Mouse (Mus musculus) forelimb bud, embryonic 11.5 days (tissue): ENCODE data around the gene Actl6a.
"Not testable (repeated sequence)": the region's sequence is repeated elsewhere in the genome, so short reads cannot be mapped to it uniquely, and the experiment has no call there.

Source experiments
- DNase-seq: peaks from one replicate; pipeline ENCODE4 v3.0.0-alpha.2; 2012; ENCODE audit warnings: low read depth, low spot score

The Actl6a gene

DNA sequence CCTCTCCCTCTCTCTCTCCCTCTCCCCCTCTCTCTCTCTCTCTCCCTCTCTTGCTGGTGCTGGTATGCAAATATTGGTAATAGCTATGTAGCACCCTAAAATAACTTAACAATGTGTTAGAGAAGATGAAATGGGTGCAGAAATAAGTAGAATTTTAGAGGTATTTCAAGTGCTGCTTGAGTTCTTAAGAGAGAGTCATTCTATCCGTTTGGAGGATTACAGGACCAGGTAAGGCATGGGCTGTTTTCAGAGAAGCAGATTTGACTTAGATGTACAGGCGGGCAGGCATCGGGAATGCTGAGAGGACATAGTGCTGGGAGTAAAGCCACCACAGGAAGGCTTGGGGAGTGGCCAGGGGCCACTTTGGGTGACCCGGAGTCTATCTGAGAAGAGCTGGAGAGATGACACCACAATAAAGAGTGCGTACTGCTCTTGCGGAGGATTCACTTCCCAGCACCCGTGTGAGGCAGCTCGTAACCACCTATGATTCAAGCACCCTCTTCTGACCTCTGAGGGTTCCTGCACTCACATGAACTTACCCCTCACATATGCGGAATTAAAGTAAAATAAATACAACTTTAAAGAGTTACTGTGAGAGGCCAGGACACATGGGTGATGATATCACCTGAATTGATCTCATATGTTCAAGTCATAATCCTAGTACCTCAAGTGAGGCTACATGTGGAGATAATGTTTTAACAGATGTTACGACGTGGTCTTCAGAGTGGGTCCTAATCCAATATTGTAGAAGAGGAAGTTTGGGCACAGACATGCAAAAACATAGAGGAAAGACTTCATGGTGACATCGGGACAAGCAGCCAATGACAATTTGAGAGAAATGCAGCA is 11.1 kb upstream of the Actl6a start:
- no peak for DNase-seq

DNA sequence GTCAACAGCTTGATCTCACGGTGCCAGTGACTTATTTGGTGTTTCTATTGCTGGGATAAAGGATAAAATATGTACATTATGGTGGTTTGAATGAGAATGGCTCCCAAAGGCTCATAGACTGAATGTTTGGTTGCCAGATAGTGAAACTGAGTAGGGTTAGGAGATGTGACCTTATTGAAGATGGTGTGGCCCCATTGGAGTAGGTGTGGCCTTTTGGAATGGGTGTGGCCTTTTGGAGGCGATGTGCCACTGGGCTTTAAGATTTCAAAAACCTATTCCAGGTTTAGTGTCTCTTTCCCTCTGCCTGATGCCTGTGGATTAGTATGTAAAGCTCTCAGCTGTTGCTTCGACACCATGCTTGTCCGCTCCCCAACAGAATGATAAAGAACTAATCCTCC is 10.5 kb upstream of the Actl6a start:
- DNase-seq: no peak

DNA sequence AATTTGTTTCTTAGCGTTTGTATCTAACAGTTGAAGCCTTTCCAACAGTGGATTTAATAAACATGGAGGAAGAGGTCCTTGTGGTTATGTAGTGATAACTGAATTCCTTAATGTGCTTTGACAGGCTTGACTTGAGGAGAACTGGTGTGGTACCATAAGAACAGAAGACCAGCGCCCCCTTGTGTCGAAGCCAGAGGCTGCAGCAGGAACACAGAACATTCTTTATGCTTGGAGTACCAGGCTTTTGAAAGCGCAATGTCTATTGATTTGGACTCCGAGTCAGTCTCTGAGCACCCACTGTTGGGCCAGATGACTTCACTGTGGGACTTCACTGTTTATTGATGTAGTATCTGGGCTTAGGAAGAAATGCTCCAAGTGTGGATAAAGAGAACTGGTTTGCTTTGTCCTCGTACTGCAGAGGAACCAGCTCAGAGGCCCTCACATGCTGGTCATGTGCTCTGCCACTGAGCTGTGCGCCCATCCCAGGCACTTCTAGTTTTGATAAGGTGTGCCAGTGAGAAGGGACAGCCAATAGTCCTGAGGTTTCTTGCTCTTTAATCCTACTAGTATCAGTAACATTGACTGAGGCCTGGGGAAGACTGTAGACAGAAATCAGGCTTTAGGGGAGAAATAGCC is 7.8 kb upstream of the Actl6a start:
- peak; percentile 83 for DNase-seq

DNA sequence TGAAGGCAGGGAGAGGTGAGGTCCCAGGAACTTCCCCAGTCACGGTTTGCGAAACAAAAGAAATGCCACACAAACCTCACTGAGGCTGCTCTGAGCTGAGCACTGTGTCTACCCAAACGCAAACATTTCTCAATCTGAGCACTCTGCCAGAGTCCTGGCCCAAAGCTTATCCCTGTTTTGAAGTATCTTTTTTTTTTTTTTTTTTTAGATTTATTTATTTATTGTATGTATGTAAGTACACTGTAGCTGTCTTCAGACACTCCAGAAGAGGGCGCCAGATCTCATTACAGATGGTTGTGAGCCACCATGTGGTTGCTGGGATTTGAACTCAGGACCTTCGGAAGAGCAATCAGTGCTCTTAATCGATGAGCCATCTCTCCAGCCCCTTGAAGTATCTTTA is 2.1 kb upstream of the Actl6a start:
- not testable (repeated sequence) for DNase-seq

DNA sequence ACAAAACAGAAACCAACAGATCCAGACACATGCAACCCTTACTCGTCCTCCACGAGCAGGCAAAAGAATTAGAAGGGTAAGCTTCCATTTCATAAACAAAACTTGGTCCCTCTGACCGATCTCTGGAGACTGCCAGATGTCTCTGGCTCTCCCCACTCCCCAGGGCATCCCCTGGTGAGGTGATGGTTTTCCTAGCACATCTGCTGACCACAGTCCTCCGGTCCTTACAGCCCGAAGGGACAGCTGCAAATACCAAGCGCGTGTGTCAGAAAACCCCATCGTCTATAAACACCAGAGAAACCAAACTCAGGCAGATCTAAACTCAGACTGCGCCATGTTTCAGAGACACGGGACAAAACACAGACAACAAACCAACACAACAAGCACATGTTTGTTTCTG is 1.5 kb upstream of the Actl6a start:
- DNase-seq: not testable (repeated sequence)

DNA sequence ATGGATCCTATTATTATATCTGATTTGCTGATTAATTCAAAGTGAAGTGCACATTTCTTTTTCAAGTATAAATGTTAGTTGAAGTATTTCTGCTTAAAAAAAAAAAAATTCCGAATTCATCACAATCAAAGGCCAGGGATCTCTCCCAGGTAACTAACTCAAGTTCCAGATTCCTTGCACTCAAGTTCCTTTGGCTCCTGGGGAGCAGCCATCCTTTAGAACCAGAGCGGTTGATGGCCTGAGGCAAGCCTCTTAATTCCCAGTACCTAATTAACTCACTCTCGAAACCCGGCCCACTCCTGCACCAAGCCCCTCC is 1.9 kb downstream of the Actl6a start:
- no peak for DNase-seq

DNA sequence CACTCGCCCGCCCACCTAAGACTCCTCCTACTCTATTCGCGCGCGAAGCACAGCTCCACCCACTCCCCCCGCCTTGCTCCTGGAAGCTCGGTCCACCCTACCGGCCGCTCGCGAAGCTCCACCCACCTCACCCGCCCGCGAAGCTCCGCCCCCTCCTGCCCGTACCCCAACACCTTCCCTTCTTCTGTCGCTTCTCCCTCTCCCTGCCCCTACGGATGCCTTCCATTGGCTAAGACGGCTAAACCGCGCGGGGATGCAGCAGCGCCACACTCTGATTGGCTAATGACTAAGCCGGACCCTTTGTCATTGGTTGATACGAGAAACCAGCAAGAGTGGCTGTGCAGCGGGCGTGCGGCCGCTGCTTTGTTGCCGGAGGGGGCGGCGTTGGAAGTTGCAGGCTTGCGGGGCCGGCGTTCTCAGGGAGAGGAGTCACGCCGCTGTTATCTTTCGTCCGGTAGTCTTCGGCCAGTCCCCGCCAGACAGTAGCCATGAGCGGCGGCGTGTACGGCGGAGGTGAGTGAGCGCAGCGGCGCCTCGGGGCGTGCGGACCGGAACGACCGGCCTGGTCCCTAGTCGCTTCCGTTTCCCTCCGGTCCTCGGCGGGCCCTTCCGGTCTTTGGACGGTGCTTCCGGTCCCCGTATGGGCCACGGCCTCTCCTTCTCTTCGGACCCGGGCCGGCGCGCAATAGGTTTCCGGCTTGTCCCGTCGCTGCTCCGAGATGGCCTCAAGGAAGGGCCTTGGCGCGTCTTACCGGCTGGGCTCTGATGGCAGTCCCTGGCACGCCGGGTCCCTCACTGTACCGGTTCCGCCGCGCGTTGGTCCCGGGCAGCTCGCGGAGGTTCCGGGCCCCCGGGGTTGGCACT is 2.5 kb downstream of the Actl6a start:
- peak; percentile 99 for DNase-seq

DNA sequence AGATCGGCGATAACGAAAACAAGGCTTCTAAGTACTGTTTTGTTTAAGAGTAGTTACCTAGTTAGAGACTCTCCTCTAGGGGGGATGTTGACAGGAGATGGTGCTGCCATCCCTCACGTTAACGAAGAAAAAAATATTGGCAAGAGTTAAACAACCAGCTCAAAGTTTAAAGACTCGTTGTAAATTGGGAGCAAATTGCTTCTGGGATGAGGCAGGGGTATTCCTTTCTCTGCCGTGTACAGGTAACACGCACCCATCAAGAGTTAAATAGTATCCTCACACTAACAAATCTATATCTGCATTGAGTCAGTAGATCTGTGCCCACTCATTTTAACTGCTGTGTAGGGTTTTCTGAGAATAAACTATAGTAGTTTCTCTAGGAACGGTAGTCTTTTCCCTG is 3.3 kb downstream of the Actl6a start:
- DNase-seq: no peak

DNA sequence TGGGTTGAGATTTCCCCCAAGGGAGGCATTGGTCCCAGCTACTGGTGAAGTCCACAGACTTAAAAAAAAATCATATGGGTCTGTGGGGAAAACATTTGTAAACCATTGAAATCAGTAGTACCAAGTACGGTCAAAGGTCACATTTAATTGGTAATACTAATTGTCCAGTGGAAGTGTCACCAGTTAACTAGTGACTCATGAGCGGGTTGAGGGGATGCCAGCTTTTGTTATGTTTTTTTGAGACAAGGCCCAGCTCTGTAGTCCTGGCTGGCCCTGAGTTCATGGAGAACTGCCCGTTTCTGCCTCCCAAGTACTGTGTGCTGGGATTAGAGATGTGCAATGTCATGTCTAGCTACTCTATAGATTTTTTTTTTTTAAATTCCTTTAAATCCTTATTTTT is 7.6 kb downstream of the Actl6a start:
- no peak for DNase-seq

DNA sequence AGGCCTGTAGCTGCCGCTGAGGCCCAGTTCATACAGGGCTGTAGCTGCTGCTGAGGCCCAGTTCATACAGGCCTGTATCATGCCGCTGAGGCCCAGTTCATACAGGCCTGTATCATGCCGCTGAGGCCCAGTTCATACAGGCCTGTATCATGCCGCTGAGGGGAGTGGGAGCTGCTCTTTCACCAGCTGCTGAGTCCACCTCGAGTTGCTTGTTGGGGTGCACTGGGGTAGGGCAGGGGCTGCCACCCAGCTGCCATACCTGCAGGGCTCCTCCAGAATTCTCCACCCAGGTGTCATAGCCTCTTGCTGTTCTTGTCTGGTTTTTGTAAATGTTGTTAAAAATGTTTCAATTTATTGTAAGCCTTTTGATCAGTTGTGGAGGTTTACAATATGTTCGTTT is 11.3 kb downstream of the Actl6a start:
- not testable (repeated sequence) for DNase-seq

DNA sequence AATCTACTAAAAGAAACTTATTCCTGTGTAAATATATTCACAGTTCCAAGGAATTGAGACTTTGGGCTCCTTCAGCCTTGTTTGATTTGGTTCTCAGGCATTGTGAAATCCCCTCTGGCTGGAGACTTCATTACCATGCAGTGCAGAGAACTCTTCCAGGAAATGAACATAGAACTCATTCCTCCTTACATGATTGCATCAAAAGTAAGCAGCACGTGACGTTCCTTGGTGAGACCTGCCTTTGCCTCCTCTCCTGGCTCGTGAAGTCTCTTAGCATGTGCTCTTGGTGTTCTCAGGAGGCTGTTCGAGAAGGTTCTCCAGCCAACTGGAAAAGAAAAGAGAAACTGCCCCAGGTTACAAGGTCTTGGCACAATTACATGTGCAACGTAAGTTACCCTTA is 12.2 kb downstream of the Actl6a start:
- DNase-seq: no peak

DNA sequence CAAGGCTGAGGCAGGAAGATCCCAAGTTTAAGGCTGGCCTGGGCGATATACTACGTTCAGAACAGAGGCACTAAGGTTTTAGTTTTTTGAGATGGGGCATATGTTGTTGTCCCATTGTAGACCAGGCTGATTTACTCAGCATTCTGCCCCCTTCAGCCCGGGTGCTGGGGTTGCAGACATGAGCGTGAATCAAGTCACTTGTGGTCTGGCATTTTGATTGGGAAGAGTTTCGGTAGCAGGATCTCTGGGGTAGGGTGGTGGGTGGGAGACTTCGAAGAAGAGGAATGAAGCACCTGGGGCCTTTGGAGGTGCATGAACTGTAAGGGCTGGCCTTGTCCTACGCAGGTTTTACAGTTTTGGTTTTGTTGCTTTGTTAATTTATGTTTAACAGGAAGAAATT is 18.1 kb downstream of the Actl6a start:
- no peak for DNase-seq

DNA sequence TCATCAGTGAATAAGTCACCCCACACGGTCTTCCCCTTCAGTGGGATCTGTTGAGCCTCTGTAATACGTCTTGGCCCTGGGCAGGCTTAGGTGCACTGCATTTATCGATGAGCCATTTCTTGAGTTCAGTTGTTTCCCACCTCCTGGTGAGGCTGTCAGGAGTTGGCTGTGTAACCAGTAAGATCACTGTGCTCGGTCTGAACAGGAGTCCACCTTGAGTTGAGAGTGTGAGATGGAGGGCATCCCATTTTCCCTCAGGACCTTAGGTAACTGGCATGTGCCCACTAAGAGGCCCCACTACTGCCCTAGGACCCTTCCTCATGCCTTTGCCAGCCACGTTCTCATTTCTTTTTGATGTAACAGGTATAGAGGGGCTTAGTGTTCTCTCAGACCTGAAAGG is 19.9 kb downstream of the Actl6a start:
- no peak for DNase-seq

DNA sequence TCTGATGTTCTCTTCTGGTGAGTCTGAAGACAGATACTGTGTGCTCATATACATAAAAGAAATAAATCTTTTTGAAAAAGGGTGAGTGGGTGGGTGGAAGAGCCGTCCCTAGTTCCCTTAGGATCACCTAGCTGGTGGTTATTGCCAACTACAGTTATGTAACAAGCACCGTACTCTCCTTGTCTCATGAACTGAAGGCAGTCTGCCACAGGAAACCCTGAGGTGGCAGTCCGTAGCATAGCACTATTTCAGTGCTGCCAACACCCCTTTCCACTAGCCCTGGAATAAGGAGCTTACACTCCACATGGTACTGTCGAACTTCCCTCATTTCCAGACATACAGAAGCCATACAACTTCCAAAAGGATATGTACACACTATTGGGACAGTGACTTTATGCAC is 21.8 kb downstream of the Actl6a start:
- no peak for DNase-seq

DNA sequence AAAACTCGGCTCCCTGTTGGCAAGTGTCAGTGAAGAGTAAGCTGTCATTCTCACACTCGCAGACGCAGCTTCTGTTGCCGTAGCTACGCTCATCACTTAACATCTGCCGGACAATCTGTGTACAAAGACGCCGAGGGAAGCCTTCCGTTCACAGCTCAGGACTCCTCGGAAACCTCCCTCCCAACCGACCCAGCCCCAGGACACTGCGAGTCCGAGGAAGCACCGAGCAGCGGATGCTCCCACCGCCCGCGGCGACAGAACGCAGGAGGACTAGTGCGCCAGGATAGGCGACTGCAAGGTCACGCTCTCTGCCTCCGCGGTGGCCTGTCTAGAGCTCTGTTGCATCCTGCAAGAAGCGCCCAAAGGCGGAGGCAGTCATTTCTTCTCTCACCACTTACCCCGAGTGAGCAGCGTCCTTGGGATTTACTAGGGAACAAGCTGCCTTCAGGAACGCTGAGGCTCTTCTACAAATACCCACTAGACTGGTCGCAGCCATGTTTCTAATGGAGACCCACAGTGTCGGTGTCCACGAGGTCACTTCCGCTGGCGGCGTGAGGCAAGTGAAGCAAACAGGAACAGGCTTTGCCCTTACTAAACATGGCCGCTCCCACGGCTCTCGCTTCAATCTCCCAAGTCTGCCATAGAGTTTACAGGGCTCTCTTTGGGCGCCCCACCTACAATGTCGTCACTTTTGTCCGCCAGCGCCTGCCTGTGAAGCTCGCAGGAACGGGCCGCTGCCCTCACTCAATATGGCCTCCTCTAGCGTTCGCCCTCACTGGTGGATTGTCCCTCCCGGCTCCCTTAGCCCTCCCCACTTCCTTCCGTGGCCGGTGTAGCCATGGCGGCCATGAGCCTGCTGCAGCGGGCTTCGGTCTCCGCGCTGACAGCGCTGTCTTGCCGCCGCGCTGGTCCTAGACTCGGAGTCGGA is 30.4 kb downstream of the Actl6a start, which contains the start of gene Ndufb5:
Gene Ndufb5, plus strand, starts transcription at position 747 of the 928 bp plus-strand sequence.
- peak; percentile 98 for DNase-seq

DNA sequence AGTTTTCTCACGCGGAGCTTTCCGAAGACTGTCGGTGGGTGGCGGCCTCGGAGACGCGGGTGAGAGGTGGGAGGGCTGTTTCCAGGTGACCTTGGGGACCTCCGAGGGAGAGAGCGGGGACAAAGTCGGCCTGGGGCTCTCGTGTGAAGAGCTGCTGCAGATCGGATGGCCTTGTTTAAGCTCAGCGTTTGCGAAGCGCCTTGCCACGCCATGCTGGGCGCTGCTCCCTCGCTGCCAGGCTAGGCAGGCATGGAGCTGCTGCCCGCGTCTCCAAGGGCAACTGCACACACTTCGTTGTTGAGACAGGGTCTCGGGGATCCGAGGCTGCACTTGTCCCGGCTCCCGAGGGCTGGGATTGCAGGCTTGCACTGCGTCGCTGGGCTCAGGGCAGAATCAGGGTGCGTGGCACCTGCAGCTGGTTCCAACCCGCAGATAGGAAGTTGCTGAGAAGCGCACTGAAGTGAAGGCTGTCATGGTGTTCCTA is 31.1 kb downstream of the Actl6a start, which contains the start of gene Mrpl47:
Gene Mrpl47, minus strand, starts transcription at position 434 of the 484 bp plus-strand sequence.
- DNase-seq: no peak

DNA sequence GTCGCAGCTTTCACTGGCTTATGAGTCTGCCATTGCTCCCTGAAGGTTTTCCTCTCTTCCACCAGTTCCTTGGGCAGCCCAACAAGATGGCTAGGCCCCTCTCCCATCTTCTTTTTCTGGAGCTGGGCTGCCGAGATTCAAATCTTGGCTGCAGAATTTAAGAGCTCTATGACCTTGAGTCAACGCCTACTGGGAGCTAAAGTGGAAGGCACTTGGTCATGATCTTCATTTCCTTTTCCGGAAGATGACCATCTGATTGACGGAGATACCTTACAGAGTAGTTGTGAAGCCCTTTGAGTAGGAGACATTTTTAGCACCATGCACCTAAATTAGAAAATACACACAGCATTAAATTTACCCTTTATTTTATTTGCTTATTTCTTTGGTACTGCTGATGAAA is 32.5 kb downstream of the Actl6a start:
- DNase-seq: no peak

DNA sequence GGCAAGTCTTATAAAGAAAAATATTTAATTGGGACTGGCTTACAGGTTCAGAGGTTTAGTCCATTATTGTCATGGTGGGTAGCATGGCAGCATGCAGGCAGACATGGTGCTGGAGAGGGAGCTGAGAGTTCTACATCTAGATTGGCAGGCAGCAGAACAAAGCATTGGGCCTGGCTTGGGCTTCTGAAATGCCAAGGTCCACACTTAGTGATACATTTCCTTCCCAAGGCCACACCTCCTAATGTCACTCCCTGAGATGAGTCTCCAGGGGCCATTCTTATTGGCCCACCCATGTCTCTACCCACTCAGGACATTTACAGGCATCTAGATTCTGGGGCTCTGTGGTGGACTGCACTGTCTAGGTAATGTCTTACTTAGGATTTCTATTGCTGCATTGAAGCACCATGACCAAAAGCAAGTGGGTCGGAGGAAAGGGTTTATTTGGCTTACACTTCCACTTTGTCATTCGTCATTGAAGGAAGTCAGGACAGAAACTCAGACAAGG is 36.2 kb downstream of the Actl6a start:
- DNase-seq: no peak

DNA sequence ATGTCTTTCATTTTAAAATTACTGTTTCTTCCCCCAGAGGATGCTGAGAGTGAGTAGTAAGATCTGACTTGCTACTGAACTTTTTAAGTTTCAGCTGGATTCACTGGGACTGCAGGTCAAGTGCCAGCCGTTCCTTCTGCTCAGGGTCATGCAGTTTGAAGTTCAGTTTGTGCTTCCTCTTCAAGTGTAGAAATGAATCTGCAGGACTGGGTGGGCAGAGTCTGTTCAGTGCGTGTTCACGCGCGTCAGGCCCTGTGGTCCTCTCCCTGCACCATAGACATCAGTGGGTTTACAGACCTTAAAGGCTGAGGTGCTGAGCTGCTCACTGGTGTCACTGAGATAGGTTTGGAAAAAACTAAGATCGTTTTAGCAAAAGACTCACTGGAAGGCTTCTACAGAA is 38.9 kb downstream of the Actl6a start:
- no peak for DNase-seq

DNA sequence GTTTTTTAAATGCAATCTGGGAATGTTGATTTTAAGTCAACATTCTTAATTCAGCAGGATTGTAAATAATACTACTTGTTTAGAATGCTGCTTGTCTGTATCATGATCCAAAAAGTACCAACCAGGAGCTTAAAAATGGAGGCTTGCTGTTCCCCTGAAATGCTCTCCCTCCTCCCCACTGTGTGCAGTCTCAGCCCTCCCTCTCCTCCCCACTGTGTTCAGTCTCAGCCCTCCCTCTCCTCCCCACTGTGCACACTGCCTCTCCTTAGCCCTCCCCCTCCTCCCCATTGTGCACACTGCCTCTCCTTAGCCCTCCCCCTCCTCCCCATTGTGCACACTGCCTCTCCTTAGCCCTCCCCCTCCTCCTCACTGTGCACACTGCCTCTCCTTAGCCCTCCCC is 39.3 kb downstream of the Actl6a start:
- DNase-seq: not testable (repeated sequence)

DNA sequence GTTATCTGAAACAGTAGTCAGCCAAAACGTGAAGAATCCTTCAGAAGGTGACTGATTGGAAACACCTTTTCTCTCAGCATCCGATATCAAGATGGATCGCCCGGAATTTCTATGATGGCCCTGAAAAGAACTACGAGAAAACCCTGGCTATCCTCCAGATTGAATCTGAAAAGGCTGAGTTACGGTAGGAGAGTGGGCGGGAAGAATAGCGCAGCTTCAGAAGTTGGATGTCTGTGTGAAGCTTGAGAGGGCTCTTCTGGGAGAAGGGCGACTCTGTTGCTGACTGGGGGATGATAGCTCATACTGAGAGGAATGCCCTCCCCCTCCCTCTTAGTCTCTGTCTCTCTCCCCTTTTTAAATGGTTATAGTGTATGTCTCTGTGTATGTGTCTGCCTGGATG is 42.3 kb downstream of the Actl6a start:
- no peak for DNase-seq
